Mouse (Mus musculus) ES-E14 (cell line): ENCODE data around the gene Stk35. TPM values are rescaled to one million over a fixed set of nuclear protein-coding genes. Genes with fewer than 3 reads are reported as not detected.

Experiments
- DNase-seq: peaks from one replicate; pipeline ENCODE4 v3.0.0-alpha.2; 2013; ENCODE audit warnings: low read depth, low spot score
- H3K27ac ChIP-seq: 2 replicates; pipeline ENCODE4 v1.5.1; 2012; ENCODE audit warnings: low read depth, mild to moderate bottlenecking, low read length, moderate library complexity, mixed read lengths; ENCODE audit not compliant: poor library complexity, insufficient read depth, severe bottlenecking
- H3K36me3 ChIP-seq: 2 replicates; pipeline ENCODE4 v1.6.1; 2012; ENCODE audit warnings: mild to moderate bottlenecking, low read length, moderate library complexity, mixed read lengths; ENCODE audit not compliant: control insufficient read depth, poor library complexity, insufficient read depth, severe bottlenecking
- H3K4me1 ChIP-seq, 2 experiments: fragments of 150-350 bp in 1 of 2; sonication (generic) in 1 of 2; 2 replicates each; pipeline ENCODE4 v1.6.1; 2012; ENCODE audit warnings: low read length in 2 of 2, mild to moderate bottlenecking in 1 of 2, mixed read lengths in 1 of 2; ENCODE audit not compliant: control insufficient read depth in 2 of 2, insufficient read depth in 2 of 2, poor library complexity in 1 of 2
- H3K4me3 ChIP-seq, 2 experiments: fragments of 150-350 bp in 1 of 2; sonication (generic) in 1 of 2; 2 replicates each; pipeline ENCODE4 v1.5.1; 2012; ENCODE audit warnings: low read length in 2 of 2, low read depth in 1 of 2, mild to moderate bottlenecking in 1 of 2, mixed read lengths in 1 of 2; ENCODE audit not compliant: insufficient read depth in 1 of 2, poor library complexity in 1 of 2, severe bottlenecking in 1 of 2
- H3K9ac ChIP-seq: 2 replicates; pipeline ENCODE4 v1.6.1; 2012; ENCODE audit warnings: low read depth, mild to moderate bottlenecking, low read length, mixed read lengths; ENCODE audit not compliant: poor library complexity, insufficient read depth, severe bottlenecking
- H3K9me3 ChIP-seq: fragments of 150-350 bp; sonication (generic); 2 replicates; pipeline ENCODE4 v1.6.1; 2012; ENCODE audit warnings: low read depth, mild to moderate bottlenecking, low read length; ENCODE audit not compliant: control insufficient read depth, insufficient read depth
- CHD2 ChIP-seq: IDR thresholded peaks from 2 replicates; pipeline ENCODE4 v1.6.1; 2014; ENCODE audit warnings: mild to moderate bottlenecking, low read depth, low read length, inconsistent platforms
- HCFC1 ChIP-seq: IDR thresholded peaks from 2 replicates; pipeline ENCODE4 v1.6.1; 2012; ENCODE audit warnings: low read length, inconsistent platforms, borderline replicate concordance; ENCODE audit not compliant: insufficient read depth
- MAFK ChIP-seq: IDR thresholded peaks from 2 replicates; pipeline ENCODE4 v1.6.1; 2014; ENCODE audit warnings: mild to moderate bottlenecking, low read depth, low read length, inconsistent platforms; ENCODE audit not compliant: insufficient read depth
- ZC3H11A ChIP-seq: IDR thresholded peaks from 2 replicates; pipeline ENCODE4 v1.6.1; 2012; ENCODE audit warnings: low read depth, mild to moderate bottlenecking, inconsistent platforms, low read length, borderline replicate concordance
- ZNF384 ChIP-seq: IDR thresholded peaks from 2 replicates; pipeline ENCODE4 v1.6.1; 2012; ENCODE audit warnings: low read depth, low read length, inconsistent platforms
- in situ Hi-C, 2 experiments: fragments of 600-800 bp; cut with MboI; formaldehyde crosslinking; loops; one replicate each; pipeline ENCODE4 v1.15.1; 2025; ENCODE audit warnings: low sequenced_read_pairs in 2 of 2, inconsistent platforms in 1 of 2; ENCODE audit not compliant: unreplicated experiment in 2 of 2
- total RNA-seq: library from RNA; depleted of rRNA; stranded (reverse); fragments of 300-350 nt; gene quantifications from 2 replicates; pipeline ENCODE4 v1.2.3, GENCODE M21; 2012; rRNA removed

The Stk35 gene
- total RNA-seq, 1 experiment, result 22.1 TPM

DNA sequence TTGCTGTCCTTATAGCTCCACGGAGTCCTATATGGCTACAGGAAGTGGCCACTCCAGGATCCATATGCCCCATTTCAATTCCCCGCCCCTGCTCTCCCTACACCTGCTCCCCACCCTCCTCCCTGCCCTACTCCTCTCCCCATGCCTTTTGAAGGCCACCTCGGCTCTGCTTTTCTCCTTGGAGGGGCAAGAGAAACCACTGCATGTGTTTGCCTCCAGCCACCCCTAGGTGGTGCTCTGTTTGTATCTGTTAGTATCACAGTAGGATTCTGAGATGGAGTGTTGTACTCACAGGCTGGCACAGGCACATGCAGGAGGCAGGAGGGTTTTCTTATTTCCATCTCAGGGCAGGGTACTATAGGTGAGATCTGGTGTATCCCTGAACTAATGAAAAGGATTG is 79.5 kb downstream of the Stk35 start:
- in situ Hi-C loops, result loop anchor here in 1 of 2 experiments (10.0 kb wide), 1 partner anchor 195 kb away; no protein-coding TSS in a partner anchor
- H3K4me1 ChIP-seq, result peaks cover 13 to 26% of the 10 kb centered on the region in 2 experiments
- no peak overlapping the region for H3K4me3 ChIP-seq
- H3K27ac ChIP-seq, result peak overlapping the region; percentile 67; the same call in 1 of the 2 replicates
- H3K9me3 ChIP-seq, result no peaks in the 10 kb centered on the region
- no peak for TF ChIP-seq ZNF384
- no peak for TF ChIP-seq HCFC1
- TF ChIP-seq ZC3H11A, result no peak
- TF ChIP-seq CHD2, result no peak
- no peak for TF ChIP-seq MAFK
- no peak overlapping the region; the same call in 1 of the 2 replicates for H3K9ac ChIP-seq
- DNase-seq, result peak; percentile 65
- no peaks in the 10 kb centered on the region for H3K36me3 ChIP-seq

- Histone ChIP-seq H3K9me3 (no peaks in the 10 kb centered on the region), H3K4me1 (peaks cover 13 to 26% of the 10 kb centered on the region in 2 experiments), H3K27ac (peak overlapping the region; percentile 67; the same call in 1 of the 2 replicates), H3K36me3 (no peaks in the 10 kb centered on the region), H3K4me3 (peak overlapping the region in 1 of 2 experiments; percentile 2; a peak in 1 of 4 replicates), H3K9ac (no peak overlapping the region; the same call in 1 of the 2 replicates)
- no peak for DNase-seq
- no peak for TF ChIP-seq CHD2
- no peak for TF ChIP-seq HCFC1
- TF ChIP-seq ZC3H11A, result no peak
- TF ChIP-seq ZNF384, result no peak
- no peak for TF ChIP-seq MAFK
- in situ Hi-C loops, result no loop called here
These were observed 79.9 kb downstream of the Stk35 start for GRCm38 (mm10) chr2:129880226-129880625.

- in situ Hi-C loops, result no loop called here
- H3K9me3 ChIP-seq, result no peaks in the 10 kb centered on the region
- peak overlapping the region; percentile 70; the same call in 1 of the 2 replicates for H3K27ac ChIP-seq
- H3K9ac ChIP-seq, result no peak overlapping the region
- peaks cover 13 to 26% of the 10 kb centered on the region in 2 experiments for H3K4me1 ChIP-seq
- TF ChIP-seq CHD2 (no peak), HCFC1 (no peak), ZNF384 (no peak)
- no peak for DNase-seq
- H3K4me3 ChIP-seq, result no peak overlapping the region
- H3K36me3 ChIP-seq, result no peaks in the 10 kb centered on the region
These were observed 81.6 kb downstream of the Stk35 start for GRCm38 (mm10) chr2:129881886-129882285.

Other genes with a start within 250 kb of the Stk35 start
- 6.5 and 8.3 TPM in 2 replicates for gene Sirpa, start 207.7 kb upstream of the Stk35 start, total RNA-seq
- 1.6 and 3.3 TPM in 2 replicates for gene Pdyn, start 100.7 kb upstream of the Stk35 start, total RNA-seq
- 2.4 and 3.1 TPM in 2 replicates for gene Tgm3, start 211.8 kb downstream of the Stk35 start, total RNA-seq